Mouse (Mus musculus): ENCODE measurements around the gene Gm20696.

Gm20696 gene

GRCm38 (mm10) chr6:99470906-99471305, 195.7 kb downstream of the Gm20696 start:
- no peak for DNase-seq

GRCm38 (mm10) chr6:99469134-99469834, 197.3 kb downstream of the Gm20696 start:
- no peak for DNase-seq

DNA sequence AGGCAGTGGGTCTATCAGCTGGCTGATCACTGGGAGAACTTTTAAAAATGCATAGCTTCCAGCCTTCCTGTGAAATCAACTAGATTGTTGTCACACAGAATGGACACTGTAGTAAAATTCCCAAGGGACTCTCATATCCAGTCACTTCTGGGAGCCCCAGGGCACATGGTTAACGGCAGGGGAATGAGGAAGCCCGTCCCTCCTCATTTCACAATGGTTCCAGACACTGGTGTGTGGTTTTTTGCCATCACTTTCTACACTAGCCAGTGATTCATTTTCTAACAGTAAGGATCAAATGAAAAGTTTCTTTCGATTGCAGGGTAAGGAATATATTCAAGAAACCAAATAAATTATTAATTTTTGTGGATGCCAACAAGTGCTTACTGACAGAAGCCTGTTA, 198.8 kb downstream of the Gm20696 start:
- no peak for DNase-seq

- DNase-seq: no peak
These were observed 199.5 kb downstream of the Gm20696 start for GRCm38 (mm10) chr6:99467109-99467508.

- no peak for DNase-seq
These were observed 200.2 kb downstream of the Gm20696 start for GRCm38 (mm10) chr6:99466354-99466753.

DNA sequence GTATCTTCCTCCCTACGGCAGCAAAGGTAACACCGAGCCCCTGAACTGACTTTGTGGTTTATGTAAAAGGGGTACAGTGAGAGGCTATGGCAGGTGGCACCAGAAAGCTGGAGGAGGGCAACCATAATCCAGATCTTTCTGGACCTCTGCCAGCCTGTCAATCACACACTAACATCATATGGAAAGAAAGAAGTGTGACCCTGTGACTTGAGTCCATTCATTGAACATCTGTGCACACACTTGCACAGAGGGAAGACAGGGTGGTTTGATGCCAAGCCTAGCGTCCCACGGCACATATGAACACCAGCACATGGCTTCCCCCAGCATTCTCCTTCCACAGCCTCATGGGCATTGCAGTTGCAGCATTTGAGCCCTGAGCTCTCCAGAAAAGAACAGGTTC, 202.1 kb downstream of the Gm20696 start:
- no peak for DNase-seq

- no peak for DNase-seq
These were observed 202.7 kb downstream of the Gm20696 start for GRCm38 (mm10) chr6:99463906-99464305.

GRCm38 (mm10) chr6:99458775-99459174, 207.8 kb downstream of the Gm20696 start:
- no peak for DNase-seq

DNA sequence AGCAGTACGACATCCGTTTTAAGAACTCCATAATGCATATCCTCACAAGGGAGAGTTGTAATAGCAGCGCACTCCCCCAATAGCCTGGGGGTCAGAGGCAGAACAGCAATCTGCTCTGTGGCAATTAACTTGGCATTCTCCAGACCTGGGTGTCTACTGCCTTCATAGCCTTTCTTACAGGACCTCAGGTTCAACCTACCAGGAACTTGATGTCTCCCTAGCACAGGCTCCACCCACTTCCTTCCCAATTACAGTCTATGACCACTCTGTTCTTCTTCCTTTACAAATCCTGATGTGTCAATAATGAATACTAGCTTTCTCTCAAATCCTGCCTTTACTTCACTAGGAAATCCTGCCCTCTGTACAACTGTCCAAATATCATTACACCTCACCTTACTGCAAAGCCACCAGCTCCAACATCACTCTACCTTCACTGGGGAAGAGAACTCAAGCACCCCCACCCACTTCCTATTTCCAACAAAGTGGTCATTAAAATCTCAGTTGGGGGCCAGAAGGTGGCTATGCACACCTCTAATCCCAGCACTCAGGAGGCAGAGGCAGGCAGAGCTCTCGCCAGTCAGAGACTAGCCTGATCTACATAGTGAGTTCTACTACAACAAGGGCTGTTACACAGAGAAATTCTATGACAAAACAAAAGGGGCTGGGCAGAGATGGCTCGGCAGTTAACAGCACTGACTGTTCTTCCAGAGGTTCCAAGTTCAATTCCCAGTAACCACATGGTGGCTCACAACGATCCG, 212.7 kb downstream of the Gm20696 start:
- no peak for DNase-seq

GRCm38 (mm10) chr6:99452638-99453185, 213.9 kb downstream of the Gm20696 start:
- no peak for DNase-seq

GRCm38 (mm10) chr6:99451479-99451878, 215.1 kb downstream of the Gm20696 start:
- no peak for DNase-seq

- DNase-seq: no peak
These were observed 219.2 kb downstream of the Gm20696 start for GRCm38 (mm10) chr6:99447447-99447846.

DNA sequence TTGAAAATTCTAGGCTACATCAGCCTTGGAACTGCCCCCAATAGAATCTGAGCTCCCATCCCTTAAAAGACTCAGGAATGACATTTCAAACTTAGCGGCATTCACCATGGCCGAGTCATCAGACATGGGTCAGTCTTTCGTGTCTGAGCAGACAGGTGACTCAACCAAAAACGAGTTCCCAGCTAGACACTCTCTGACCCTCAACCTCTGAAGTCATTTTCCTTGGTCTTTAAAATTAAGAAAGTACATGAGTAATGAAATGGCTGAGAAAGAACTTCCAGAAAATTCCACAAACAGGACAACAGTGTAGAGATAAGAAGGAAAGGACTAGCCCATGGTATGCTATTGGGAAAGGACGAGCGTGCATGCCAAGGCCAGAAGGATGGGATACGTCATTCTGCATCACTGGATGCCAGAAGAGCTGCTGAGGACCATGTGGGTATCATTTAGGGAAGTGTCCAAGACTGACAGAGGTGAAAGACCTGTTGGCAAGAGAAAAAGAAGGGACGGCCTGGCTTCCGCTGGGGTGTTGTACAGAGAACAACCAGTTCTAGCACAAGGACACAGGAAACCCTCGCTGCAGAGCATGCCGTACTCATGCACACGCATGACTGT, 219.7 kb downstream of the Gm20696 start:
- no peak for DNase-seq

GRCm38 (mm10) chr6:99443460-99443859, 223.1 kb downstream of the Gm20696 start:
- DNase-seq: no peak

DNA sequence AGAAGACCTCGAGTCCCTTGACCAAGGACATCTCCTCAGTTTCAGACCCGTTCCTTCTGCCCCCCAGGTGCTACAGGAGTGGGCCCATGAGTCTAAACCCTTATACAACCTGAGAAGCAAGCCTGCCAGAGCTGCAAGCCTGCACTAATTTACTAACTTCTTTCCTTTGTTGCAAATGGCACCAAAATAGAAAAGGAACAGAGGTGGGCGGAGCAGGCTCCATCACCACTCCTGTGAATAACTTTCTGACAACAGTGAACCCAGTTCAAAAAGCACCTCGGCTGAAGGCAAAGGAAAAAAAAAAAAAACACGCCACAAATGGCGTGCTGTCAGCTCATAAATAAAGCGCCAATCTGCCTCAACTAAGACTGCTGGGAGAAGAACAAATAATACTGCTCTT, 225.5 kb downstream of the Gm20696 start:
- peak; percentile 20 for DNase-seq

GRCm38 (mm10) chr6:99440606-99441005, 226.0 kb downstream of the Gm20696 start:
- no peak for DNase-seq

- DNase-seq: peak; percentile 32
These were observed 226.7 kb downstream of the Gm20696 start for GRCm38 (mm10) chr6:99439878-99440361.

DNA sequence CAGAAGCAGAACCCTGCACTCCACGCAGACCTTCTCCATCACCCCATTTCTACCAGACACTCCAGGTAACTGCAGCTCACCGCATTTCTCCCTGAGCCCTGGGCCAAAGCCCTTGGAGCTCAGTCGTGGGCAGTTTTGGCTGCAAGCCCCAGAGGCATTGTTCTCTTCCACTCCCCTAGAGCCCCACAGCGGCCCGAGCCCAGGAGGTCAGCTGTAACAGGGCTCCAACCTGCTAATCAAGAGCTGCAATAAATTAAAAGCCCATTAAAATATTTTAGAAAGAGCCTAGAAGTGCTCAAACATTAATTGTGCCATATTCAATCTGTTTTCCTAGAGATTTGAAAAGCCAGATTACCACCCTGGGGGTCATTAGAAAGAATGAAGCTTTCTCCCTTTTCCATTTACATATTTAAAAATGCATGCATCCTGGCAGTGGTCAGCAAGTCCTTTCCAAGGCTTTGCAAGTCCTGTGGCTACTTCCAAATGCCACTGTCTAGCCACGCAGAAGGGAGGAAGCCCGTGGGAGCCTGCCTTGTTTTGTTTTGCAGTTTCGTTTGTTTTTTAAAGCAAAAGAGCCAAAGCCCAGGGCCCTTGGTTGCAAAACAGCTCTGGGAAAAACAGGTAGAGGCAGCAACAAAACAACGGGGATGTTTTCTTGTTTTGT, 227.3 kb downstream of the Gm20696 start:
- no peak for DNase-seq

DNA sequence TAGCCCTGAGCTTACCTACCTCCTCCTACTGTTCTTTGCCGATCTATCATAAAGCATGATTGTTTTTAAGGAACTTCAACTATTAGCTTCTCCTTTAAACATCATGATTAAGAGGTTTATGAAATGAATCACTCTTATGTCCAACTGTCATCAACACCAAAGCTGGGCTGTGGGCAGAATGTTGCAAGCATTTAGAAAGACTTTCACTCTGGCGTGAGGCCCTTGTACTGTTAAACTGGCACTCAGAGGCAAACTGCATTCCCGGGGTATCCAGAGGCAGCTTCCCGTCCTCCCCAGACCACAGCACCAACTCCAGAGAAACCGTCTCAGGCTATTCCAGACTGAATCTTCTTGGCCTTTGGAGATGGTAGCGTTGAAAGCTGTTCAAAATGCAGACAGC, 230.2 kb downstream of the Gm20696 start:
- DNase-seq: no peak

DNA sequence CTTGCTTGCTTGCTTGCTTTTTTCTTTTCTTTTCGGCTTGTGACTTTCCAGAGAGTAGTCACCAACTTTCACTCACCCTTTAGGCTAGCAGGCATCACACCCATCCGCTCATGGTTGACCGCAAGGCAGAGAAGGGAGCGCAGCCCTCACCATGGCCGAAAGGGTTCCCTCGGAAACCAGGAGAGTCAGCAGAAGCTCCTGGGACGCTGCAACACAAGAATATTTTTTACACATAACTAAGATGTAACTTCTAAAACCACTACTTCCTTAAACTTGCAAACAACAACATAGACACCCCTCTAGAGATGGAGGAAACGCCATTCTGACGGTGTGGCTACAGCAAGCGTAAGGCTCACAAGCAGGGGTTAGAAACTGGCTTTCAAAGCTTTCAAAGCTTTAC, 231.5 kb downstream of the Gm20696 start:
- DNase-seq: no peak

DNA sequence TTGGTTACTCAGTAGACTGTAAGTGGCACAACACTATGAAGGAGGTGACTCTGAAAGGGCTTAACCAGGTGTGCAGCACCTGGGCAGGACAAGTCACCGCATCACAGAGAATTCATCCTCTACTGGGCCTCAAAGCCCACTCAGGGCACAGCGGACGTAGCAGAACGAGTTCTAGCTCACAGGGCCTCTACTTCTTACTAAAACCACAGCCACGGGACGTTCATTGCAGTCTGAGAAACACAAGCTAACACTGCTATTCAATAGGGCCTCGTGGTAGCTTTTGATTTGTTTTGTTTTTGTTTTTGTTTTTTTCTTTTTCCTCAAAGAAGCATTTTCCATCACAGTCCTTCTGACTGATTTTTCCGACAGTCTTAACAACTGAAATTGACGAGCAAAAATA, 233.6 kb downstream of the Gm20696 start:
- no peak for DNase-seq

DNA sequence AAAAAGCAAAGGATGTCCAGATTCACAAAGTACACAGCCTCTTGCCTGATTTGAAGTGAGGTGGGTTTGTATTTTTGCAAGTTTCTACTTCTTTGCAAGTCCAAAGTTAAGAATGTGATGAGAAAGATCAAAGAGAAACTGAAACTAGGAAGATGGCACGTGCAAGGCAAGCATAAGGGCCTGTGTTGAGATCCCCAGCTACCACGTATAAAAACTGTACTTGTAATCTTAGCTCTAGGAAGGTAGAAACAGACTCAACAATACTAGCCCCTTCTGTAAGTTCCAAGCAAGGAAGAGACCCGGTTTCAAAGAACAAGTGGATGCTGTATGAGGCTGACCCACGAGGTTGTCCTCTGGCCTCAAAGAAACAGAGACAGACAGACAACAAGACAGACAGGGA, 234.7 kb downstream of the Gm20696 start:
- no peak for DNase-seq

DNA sequence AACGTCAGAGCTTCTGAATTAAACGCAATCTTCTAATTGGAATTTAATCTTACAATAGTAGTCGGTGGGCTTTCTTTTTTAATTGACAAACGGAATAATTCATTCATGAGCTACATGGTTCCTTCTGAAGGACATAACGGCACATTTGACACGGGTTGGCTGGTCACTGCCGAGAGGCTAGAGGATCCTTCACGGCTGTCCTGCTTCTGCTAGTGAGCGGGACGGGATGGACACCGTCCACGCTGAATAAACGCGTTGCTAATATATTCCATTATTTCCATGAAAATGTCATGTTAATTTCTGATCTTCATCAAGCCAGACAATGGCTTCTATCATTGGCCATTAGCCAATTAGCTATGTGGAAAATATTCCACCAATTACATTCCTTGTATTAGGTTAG, 236.0 kb downstream of the Gm20696 start:
- no peak for DNase-seq

All from right cerebral cortex, postnatal 25 days (tissue).